Mouse (Mus musculus): ENCODE results near the gene Tmem8b. TPM values are rescaled to one million over a fixed set of nuclear protein-coding genes. Genes with fewer than 3 reads are reported as not detected.

Gene Tmem8b
- 16.2 and 16.6 TPM in 2 replicates for polyA plus RNA-seq (2015; fragmentation: Nextera tagmentation; extraction: Ambion mirVana)

DNA sequence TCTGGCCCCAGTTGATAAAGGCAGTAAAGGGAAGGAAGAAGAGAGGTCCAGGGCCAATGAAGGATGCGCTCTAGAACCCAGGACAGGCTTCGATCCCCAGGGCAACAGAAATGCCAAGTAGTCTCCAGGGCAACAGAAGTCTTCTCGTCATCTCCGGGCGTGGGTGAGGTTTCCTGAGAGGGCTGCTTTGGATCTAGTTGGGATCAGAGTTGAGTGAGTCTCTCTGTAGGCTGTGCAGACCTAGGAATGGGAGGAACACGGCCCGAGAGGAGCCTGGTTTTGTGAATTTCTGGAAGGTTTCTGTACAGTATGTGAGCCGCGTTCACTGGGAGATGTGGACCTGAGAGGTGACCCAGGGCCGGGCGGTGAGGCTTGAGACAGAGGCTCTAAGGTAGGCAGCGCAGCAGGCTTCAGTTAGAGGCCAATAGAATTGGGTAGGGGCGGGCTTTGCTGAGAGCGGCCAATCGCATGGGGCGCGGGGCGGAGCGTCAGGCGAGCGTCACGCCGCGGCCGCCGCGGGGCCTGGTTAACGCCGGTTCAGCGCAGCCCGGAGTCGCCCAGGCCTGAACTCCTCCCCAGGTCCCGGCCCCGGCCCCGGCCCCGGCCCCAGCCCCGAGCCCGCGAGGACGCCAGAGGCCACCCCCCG lies at the start of gene Tmem8b, which contains the start of gene Fam221b:
Tmem8b (plus strand) TSS at position 190 of the 646 bp plus-strand sequence.
Fam221b (minus strand) TSS at position 364 of the 646 bp plus-strand sequence.
- Histone ChIP-seq H3K27me3 (peaks cover 32% of the 10 kb centered on the region), H3K4me1 (replicated peaks) (peaks cover 45% of the 10 kb centered on the region), H3K36me3 (no peaks in the 10 kb centered on the region), H3K4me2 (peak within 1 kb of the TSS; percentile 65), H3K9me3 (no peaks in the 10 kb centered on the region), H3K9ac (peak within 1 kb of the TSS; percentile 97), H3K27ac (peak within 1 kb of the TSS; percentile 83), H3K4me3 (peak within 1 kb of the TSS; percentile 85)
- ATAC-seq (ENCODE audit: low FRiP score), result peak; percentile 95
- 2% methylated on average over 37 of the region's 41 CpGs for WGBS

DNA sequence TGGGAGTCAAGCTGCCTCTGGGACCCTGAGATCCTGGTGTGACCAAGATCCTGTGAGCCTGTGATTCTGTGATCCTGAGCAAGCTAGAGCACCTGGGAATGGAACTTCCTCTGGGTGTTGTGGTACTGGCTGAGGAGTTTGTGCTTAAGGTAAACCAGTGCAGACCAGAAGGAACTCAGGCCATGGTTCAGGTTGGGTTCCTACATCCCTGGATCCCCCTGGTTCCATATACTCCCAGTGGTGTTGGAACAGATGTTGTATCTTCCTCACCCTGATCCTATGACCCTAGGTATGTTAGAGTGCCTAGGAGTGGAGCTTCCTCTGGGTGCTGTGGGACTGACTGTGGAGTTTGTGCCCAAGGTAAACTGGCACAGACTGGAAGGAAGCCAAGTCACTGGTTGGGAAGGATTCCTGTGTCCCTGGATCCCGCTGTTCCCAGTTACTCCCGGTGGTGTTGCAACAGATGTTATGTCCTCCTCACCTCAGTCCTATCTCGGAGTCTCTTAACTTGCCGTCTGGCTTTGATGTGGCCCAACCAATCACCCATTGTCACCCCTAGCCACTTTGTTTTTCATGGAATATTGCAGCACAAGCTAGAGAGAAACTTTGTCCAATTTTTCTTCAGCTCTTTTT lies 48.5 kb upstream of the Tmem8b start:
- no peaks in the 10 kb centered on the region for H3K4me1 ChIP-seq (replicated peaks)
- no peak overlapping the region for H3K4me2 ChIP-seq
- H3K9me3 ChIP-seq, result peaks cover 11% of the 10 kb centered on the region
- no peaks in the 10 kb centered on the region for H3K36me3 ChIP-seq
- no peak for ATAC-seq (ENCODE audit: low FRiP score)
- 86% methylated on average over 4 of the region's 4 CpGs for WGBS
- no peaks in the 10 kb centered on the region for H3K27me3 ChIP-seq
- H3K9ac ChIP-seq, result no peak overlapping the region
- no peak overlapping the region for H3K27ac ChIP-seq
- H3K4me3 ChIP-seq, result no peak overlapping the region

DNA sequence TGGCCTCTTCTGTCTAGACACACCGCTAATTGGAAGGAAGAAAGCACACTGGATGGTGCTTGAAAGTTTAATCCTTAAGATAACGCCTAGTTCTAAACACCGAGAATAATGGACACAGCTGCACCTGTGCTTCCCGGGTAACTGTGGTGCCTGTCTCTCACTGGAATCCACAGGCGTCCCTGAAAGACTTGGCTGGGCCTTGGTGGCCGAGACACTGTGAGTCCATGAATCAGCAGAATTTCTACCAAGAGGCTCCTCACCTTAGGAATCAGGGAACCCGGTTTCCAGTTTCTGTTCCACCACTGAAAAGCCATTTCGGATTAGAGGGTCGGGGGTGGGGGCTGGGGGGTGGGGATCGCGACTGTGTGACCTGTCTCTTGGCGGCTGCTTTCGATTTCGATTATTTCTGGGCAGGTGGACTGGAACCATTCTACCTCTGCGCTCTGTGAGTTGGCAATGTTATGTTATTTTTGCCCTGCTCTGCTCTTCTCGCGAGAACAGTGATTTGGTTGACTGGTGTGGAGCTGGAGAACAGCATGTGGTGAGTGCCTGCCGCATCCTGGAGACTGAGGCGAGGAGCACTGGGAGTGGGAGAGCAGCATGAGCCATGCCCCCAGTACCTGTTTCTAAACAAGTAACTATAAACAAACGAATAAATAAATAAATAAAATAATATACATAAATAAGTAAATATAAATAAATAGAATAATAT lies 39.5 kb upstream of the Tmem8b start:
- no peak for ATAC-seq (ENCODE audit: low FRiP score)

GRCm38 (mm10) chr4:43630030-43630581 lies 38.7 kb upstream of the Tmem8b start:
- no peak overlapping the region for H3K4me3 ChIP-seq
- WGBS, result 0% methylated on average over 5 of the region's 5 CpGs
- H3K4me2 ChIP-seq, result peak overlapping the region; percentile 32
- ATAC-seq (ENCODE audit: low FRiP score), result peak; percentile 64
- H3K4me1 ChIP-seq (replicated peaks), result peaks cover 47% of the 10 kb centered on the region
- peaks cover 6% of the 10 kb centered on the region for H3K9me3 ChIP-seq
- peak overlapping the region; percentile 93 for H3K27ac ChIP-seq
- no peaks in the 10 kb centered on the region for H3K27me3 ChIP-seq
- no peaks in the 10 kb centered on the region for H3K36me3 ChIP-seq
- H3K9ac ChIP-seq, result no peak overlapping the region

More for the DNA sequence above, 39.5 kb upstream of the Tmem8b start:
- H3K9me3 ChIP-seq, result peaks cover 10% of the 10 kb centered on the region
- peaks cover 40% of the 10 kb centered on the region for H3K4me1 ChIP-seq (replicated peaks)
- no peaks in the 10 kb centered on the region for H3K27me3 ChIP-seq
- H3K4me3 ChIP-seq, result no peak overlapping the region
- H3K4me2 ChIP-seq, result 0 out of 2 replicates have a peak overlapping the region, but pooled peaks have one; percentile 13
- no peak overlapping the region for H3K9ac ChIP-seq
- WGBS, result 48% methylated on average over 20 of the region's 20 CpGs
- H3K36me3 ChIP-seq, result no peaks in the 10 kb centered on the region
- no peak overlapping the region for H3K27ac ChIP-seq

DNA sequence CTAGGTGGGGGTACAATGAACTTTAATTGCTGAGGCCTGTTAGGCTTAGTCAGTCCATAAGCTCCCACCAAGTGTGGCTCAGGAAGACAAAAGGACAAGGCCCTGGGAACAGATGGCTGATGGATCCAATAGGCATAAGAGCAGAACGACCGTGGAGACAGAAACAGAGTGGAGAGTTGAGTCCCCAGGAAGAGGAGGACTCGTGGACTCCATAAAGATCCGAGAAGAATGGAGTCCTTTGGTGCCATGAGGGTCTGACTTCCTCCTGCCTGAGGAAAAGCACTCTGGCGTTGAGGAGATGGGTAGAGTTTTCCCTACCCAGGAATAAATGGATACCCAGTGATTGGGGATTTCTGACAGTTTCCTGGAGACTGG lies 38.1 kb upstream of the Tmem8b start:
- WGBS, result 13% methylated on average over 5 of the region's 5 CpGs
- Histone ChIP-seq H3K9ac (peak overlapping the region; percentile 86; the same call in 1 of the 2 replicates), H3K4me1 (replicated peaks) (peaks cover 53% of the 10 kb centered on the region)

DNA sequence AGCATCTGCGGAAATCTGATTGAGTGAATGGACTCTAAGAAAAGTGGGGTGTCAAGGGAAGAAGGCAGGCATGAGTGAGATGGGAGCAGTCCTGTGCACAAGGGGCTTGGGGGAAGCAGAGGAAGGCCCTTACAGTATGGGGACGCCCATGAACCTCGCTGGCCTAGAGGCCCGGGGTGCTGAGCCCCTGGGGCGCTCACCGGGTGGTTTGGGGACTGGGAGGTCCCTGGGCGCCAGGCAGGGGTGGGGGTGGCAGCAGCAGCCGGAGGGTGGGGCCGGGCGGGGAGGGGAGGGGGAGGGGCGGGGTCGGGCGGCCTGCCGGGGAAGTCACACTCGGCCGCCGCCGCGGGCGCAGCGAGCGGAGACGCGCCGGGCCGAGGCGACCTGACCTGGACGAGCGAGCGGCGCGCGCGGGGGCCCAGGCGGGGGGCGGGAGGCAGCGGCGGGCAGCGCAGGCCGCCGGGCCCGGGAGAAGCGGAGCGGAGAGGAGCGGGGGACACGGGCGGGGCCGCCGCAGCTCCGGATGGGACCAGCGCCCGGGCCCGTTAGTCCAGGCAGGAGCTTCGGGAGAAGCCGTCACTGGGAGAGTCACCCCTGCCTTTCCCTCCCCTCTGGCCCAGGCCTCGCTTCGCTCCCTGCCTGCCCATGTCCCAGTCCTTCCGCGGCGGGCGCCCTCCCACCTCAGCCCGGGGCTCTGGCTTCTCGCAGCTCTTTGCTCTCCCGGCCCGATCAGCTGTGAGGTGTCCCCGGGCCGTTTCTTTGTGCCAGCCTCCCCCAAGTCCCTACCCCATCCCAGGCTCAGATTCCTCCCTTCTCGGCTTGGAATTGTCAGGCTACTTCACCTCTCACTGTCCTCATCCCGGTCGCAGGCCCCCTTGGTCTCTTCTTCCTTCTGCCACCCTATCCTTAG lies 37.5 kb upstream of the Tmem8b start, which contains the start of gene Npr2:
Npr2 (plus strand) TSS at position 890 of the 910 bp plus-strand sequence.
- peak within 1 kb of the TSS; percentile 86 for H3K9ac ChIP-seq
- no peaks in the 10 kb centered on the region for H3K27me3 ChIP-seq
- peak within 1 kb of the TSS; percentile 63 for H3K4me3 ChIP-seq
- H3K9me3 ChIP-seq, result no peaks in the 10 kb centered on the region
- ATAC-seq (ENCODE audit: low FRiP score), result peak; percentile 44
- H3K4me1 ChIP-seq (replicated peaks), result peaks cover 59% of the 10 kb centered on the region
- peak within 1 kb of the TSS; percentile 83 for H3K4me2 ChIP-seq
- H3K27ac ChIP-seq, result peak within 1 kb of the TSS; percentile 93
- no peaks in the 10 kb centered on the region for H3K36me3 ChIP-seq
- WGBS, result under 1% methylated on average over 36 of the region's 70 CpGs

More for the DNA sequence above, 38.1 kb upstream of the Tmem8b start:
- Histone ChIP-seq H3K36me3 (no peaks in the 10 kb centered on the region), H3K9me3 (peaks cover under 1% of the 10 kb centered on the region; the same call in 1 of the 2 replicates), H3K4me2 (peak overlapping the region; percentile 83), H3K27me3 (no peaks in the 10 kb centered on the region), H3K4me3 (peak overlapping the region; percentile 63), H3K27ac (peak overlapping the region; percentile 93)
- ATAC-seq (ENCODE audit: low FRiP score), result peak; percentile 19

- Histone ChIP-seq H3K27me3 (no peaks in the 10 kb centered on the region), H3K4me3 (peak overlapping the region; percentile 63), H3K9ac (peak overlapping the region; percentile 86), H3K4me1 (replicated peaks) (peaks cover 59% of the 10 kb centered on the region), H3K27ac (peak overlapping the region; percentile 93), H3K36me3 (no peaks in the 10 kb centered on the region), H3K4me2 (peak overlapping the region; percentile 83), H3K9me3 (no peaks in the 10 kb centered on the region)
- WGBS, result 44% methylated on average over 42 of the region's 42 CpGs
- ATAC-seq (ENCODE audit: low FRiP score), result peak; percentile 29
These were observed 36.5 kb upstream of the Tmem8b start for GRCm38 (mm10) chr4:43631956-43632920.

DNA sequence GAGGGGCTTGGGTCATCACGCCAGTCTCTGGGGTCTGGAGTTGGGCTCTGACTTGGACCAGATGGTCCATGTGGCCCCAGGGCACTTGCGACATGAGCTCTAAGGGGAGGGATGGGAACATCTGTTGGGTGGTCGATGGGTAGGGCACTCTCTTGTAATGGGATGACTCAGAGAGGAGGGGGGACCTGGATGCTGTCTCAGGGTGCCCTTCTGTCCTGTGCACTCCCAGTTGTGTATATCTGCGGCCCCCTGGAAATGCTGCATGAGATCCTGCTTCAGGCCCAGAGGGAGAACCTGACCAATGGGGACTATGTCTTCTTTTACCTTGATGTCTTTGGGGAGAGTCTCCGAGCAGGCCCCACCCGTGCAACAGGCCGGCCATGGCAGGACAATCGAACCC lies 35.5 kb upstream of the Tmem8b start:
- no peak overlapping the region for H3K27ac ChIP-seq
- ATAC-seq (ENCODE audit: low FRiP score), result no peak
- H3K27me3 ChIP-seq, result no peaks in the 10 kb centered on the region
- peak overlapping the region; percentile 0; the same call in 1 of the 2 replicates for H3K4me3 ChIP-seq
- H3K9me3 ChIP-seq, result no peaks in the 10 kb centered on the region
- no peaks in the 10 kb centered on the region for H3K36me3 ChIP-seq
- peak overlapping the region; percentile 86; the same call in 1 of the 2 replicates for H3K9ac ChIP-seq
- WGBS, result 71% methylated on average over 8 of the region's 8 CpGs
- H3K4me1 ChIP-seq (replicated peaks), result peaks cover 59% of the 10 kb centered on the region
- H3K4me2 ChIP-seq, result peak overlapping the region; percentile 83

GRCm38 (mm10) chr4:43633736-43634135 lies 35.0 kb upstream of the Tmem8b start:
- Histone ChIP-seq H3K27ac (no peak overlapping the region), H3K4me2 (peak overlapping the region; percentile 83), H3K4me1 (replicated peaks) (peaks cover 59% of the 10 kb centered on the region), H3K9ac (peak overlapping the region; percentile 86; the same call in 1 of the 2 replicates), H3K27me3 (no peaks in the 10 kb centered on the region), H3K9me3 (no peaks in the 10 kb centered on the region), H3K36me3 (no peaks in the 10 kb centered on the region), H3K4me3 (no peak overlapping the region)
- ATAC-seq (ENCODE audit: low FRiP score), result no peak
- 100% methylated on average over 2 of the region's 2 CpGs for WGBS

GRCm38 (mm10) chr4:43634621-43635374 lies 34.0 kb upstream of the Tmem8b start:
- H3K4me1 ChIP-seq (replicated peaks), result peaks cover 58% of the 10 kb centered on the region
- WGBS, result 91% methylated on average over 7 of the region's 7 CpGs
- no peak overlapping the region for H3K4me3 ChIP-seq
- no peaks in the 10 kb centered on the region for H3K36me3 ChIP-seq
- H3K9me3 ChIP-seq, result no peaks in the 10 kb centered on the region
- no peaks in the 10 kb centered on the region for H3K27me3 ChIP-seq
- no peak for ATAC-seq (ENCODE audit: low FRiP score)
- no peak overlapping the region for H3K27ac ChIP-seq
- H3K4me2 ChIP-seq, result no peak overlapping the region; the same call in 1 of the 2 replicates
- peak overlapping the region; percentile 29; the same call in 1 of the 2 replicates for H3K9ac ChIP-seq

Data from hindbrain, embryonic 13.5 days (tissue).